Mouse (Mus musculus): ENCODE measurements around the gene Gm6793. TPM values are rescaled to one million over a fixed set of nuclear protein-coding genes. Genes with fewer than 3 reads are reported as not detected.

Gm6793 gene
- polyA plus RNA-seq (2011; ENCODE audit: insufficient read depth, insufficient read length, low replicate concordance, missing spikeins) = not detected in 2 replicates

GRCm38 (mm10) chr8:112014936-112015335 lies at the start of gene Gm6793:
TSS of gene Gm6793 (minus strand) at chr8:112015036.
- WGBS = 91% methylated on average over 11 of the region's 11 CpGs
- H3K4me3 ChIP-seq (replicated peaks; ENCODE audit: control insufficient read depth, low read depth, low read length) = no peak within 1 kb of the TSS
- H3K4me1 ChIP-seq (ENCODE audit: control insufficient read depth, insufficient read depth, low read length) = no peaks in the 10 kb centered on the region
- no peak within 1 kb of the TSS for H3K27ac ChIP-seq (ENCODE audit: control insufficient read depth, insufficient read depth, low read depth, low read length, poor library complexity)
- no peak for TF ChIP-seq POLR2A (IDR thresholded peaks at IDR 0.05; ENCODE audit: borderline replicate concordance, control insufficient read depth, low read depth, low read length)
- TF ChIP-seq CTCF (IDR thresholded peaks at IDR 0.05; ENCODE audit: control insufficient read depth, insufficient read depth, low read length) = no peak

GRCm38 (mm10) chr8:112061372-112061771 lies 46.5 kb upstream of the Gm6793 start:
- TF ChIP-seq CTCF (IDR thresholded peaks at IDR 0.05; ENCODE audit: control insufficient read depth, insufficient read depth, low read length) = no peak
- no peak for TF ChIP-seq POLR2A (IDR thresholded peaks at IDR 0.05; ENCODE audit: borderline replicate concordance, control insufficient read depth, low read depth, low read length)
- no peak overlapping the region for H3K27ac ChIP-seq (ENCODE audit: control insufficient read depth, insufficient read depth, low read depth, low read length, poor library complexity)
- H3K4me1 ChIP-seq (ENCODE audit: control insufficient read depth, insufficient read depth, low read length) = no peaks in the 10 kb centered on the region
- no peak overlapping the region for H3K4me3 ChIP-seq (replicated peaks; ENCODE audit: control insufficient read depth, low read depth, low read length)
- 25% methylated on average over 4 of the region's 4 CpGs for WGBS

GRCm38 (mm10) chr8:112054456-112054855 lies 39.6 kb upstream of the Gm6793 start:
- no peak overlapping the region for H3K27ac ChIP-seq (ENCODE audit: control insufficient read depth, insufficient read depth, low read depth, low read length, poor library complexity)
- no peak for TF ChIP-seq POLR2A (IDR thresholded peaks at IDR 0.05; ENCODE audit: borderline replicate concordance, control insufficient read depth, low read depth, low read length)
- TF ChIP-seq CTCF (IDR thresholded peaks at IDR 0.05; ENCODE audit: control insufficient read depth, insufficient read depth, low read length) = no peak
- no peak overlapping the region for H3K4me3 ChIP-seq (replicated peaks; ENCODE audit: control insufficient read depth, low read depth, low read length)
- no peaks in the 10 kb centered on the region for H3K4me1 ChIP-seq (ENCODE audit: control insufficient read depth, insufficient read depth, low read length)

GRCm38 (mm10) chr8:112051537-112051936 lies 36.7 kb upstream of the Gm6793 start:
- no peak for TF ChIP-seq POLR2A (IDR thresholded peaks at IDR 0.05; ENCODE audit: borderline replicate concordance, control insufficient read depth, low read depth, low read length)
- TF ChIP-seq CTCF (IDR thresholded peaks at IDR 0.05; ENCODE audit: control insufficient read depth, insufficient read depth, low read length) = no peak
- H3K4me3 ChIP-seq (replicated peaks; ENCODE audit: control insufficient read depth, low read depth, low read length) = no peak overlapping the region
- 69% methylated on average over 9 of the region's 9 CpGs for WGBS
- H3K4me1 ChIP-seq (ENCODE audit: control insufficient read depth, insufficient read depth, low read length) = no peaks in the 10 kb centered on the region
- H3K27ac ChIP-seq (ENCODE audit: control insufficient read depth, insufficient read depth, low read depth, low read length, poor library complexity) = no peak overlapping the region

- Histone ChIP-seq H3K4me1 (ENCODE audit: control insufficient read depth, insufficient read depth, low read length) (no peaks in the 10 kb centered on the region), H3K27ac (ENCODE audit: control insufficient read depth, insufficient read depth, low read depth, low read length, poor library complexity) (no peak overlapping the region), H3K4me3 (replicated peaks; ENCODE audit: control insufficient read depth, low read depth, low read length) (no peak overlapping the region)
- WGBS = 69% methylated on average over 6 of the region's 6 CpGs
- no peak for TF ChIP-seq POLR2A (IDR thresholded peaks at IDR 0.05; ENCODE audit: borderline replicate concordance, control insufficient read depth, low read depth, low read length)
- TF ChIP-seq CTCF (IDR thresholded peaks at IDR 0.05; ENCODE audit: control insufficient read depth, insufficient read depth, low read length) = no peak
Measured at GRCm38 (mm10) chr8:112049984-112050383, 35.1 kb upstream of the Gm6793 start.

- no peak overlapping the region for H3K4me3 ChIP-seq (replicated peaks; ENCODE audit: control insufficient read depth, low read depth, low read length)
- H3K4me1 ChIP-seq (ENCODE audit: control insufficient read depth, insufficient read depth, low read length) = no peaks in the 10 kb centered on the region
- 69% methylated on average over 6 of the region's 6 CpGs for WGBS
- H3K27ac ChIP-seq (ENCODE audit: control insufficient read depth, insufficient read depth, low read depth, low read length, poor library complexity) = no peak overlapping the region
- TF ChIP-seq CTCF (IDR thresholded peaks at IDR 0.05; ENCODE audit: control insufficient read depth, insufficient read depth, low read length) = no peak
- no peak for TF ChIP-seq POLR2A (IDR thresholded peaks at IDR 0.05; ENCODE audit: borderline replicate concordance, control insufficient read depth, low read depth, low read length)
Measured at GRCm38 (mm10) chr8:112048293-112048692, 33.5 kb upstream of the Gm6793 start.

GRCm38 (mm10) chr8:112045896-112046295 lies 31.1 kb upstream of the Gm6793 start:
- Histone ChIP-seq H3K27ac (ENCODE audit: control insufficient read depth, insufficient read depth, low read depth, low read length, poor library complexity) (no peak overlapping the region), H3K4me1 (ENCODE audit: control insufficient read depth, insufficient read depth, low read length) (no peaks in the 10 kb centered on the region), H3K4me3 (replicated peaks; ENCODE audit: control insufficient read depth, low read depth, low read length) (no peak overlapping the region)
- peak; percentile 85 for TF ChIP-seq CTCF (IDR thresholded peaks at IDR 0.05; ENCODE audit: control insufficient read depth, insufficient read depth, low read length)
- no peak for TF ChIP-seq POLR2A (IDR thresholded peaks at IDR 0.05; ENCODE audit: borderline replicate concordance, control insufficient read depth, low read depth, low read length)
- WGBS = 3% methylated on average over 7 of the region's 7 CpGs

- H3K4me3 ChIP-seq (replicated peaks; ENCODE audit: control insufficient read depth, low read depth, low read length) = no peak overlapping the region
- H3K27ac ChIP-seq (ENCODE audit: control insufficient read depth, insufficient read depth, low read depth, low read length, poor library complexity) = no peak overlapping the region
- TF ChIP-seq POLR2A (IDR thresholded peaks at IDR 0.05; ENCODE audit: borderline replicate concordance, control insufficient read depth, low read depth, low read length) (no peak), CTCF (IDR thresholded peaks at IDR 0.05; ENCODE audit: control insufficient read depth, insufficient read depth, low read length) (0 out of 2 replicates have a peak, but pooled peaks have one; percentile 19)
- no peaks in the 10 kb centered on the region for H3K4me1 ChIP-seq (ENCODE audit: control insufficient read depth, insufficient read depth, low read length)
- 71% methylated on average over 5 of the region's 5 CpGs for WGBS
Measured at GRCm38 (mm10) chr8:112045182-112045581, 30.3 kb upstream of the Gm6793 start.

GRCm38 (mm10) chr8:112037521-112037920 lies 22.7 kb upstream of the Gm6793 start:
- 80% methylated on average over 18 of the region's 18 CpGs for WGBS
- no peaks in the 10 kb centered on the region for H3K4me1 ChIP-seq (ENCODE audit: control insufficient read depth, insufficient read depth, low read length)
- TF ChIP-seq CTCF (IDR thresholded peaks at IDR 0.05; ENCODE audit: control insufficient read depth, insufficient read depth, low read length) (no peak), POLR2A (IDR thresholded peaks at IDR 0.05; ENCODE audit: borderline replicate concordance, control insufficient read depth, low read depth, low read length) (no peak)

More at GRCm38 (mm10) chr8:112037521-112037920, 22.7 kb upstream of the Gm6793 start:
- Histone ChIP-seq H3K27ac (ENCODE audit: control insufficient read depth, insufficient read depth, low read depth, low read length, poor library complexity) (no peak overlapping the region), H3K4me3 (replicated peaks; ENCODE audit: control insufficient read depth, low read depth, low read length) (no peak overlapping the region)
